Mouse (Mus musculus): ENCODE results near the gene Gpr146. TPM values are rescaled to one million over a fixed set of nuclear protein-coding genes. Genes with fewer than 3 reads are reported as not detected.
A peak's percentile ranks its signal among the peaks of the same experiment; 100 is the strongest.

Gene Gpr146
- polyA plus RNA-seq, 1 experiment, result 11.7 TPM

DNA sequence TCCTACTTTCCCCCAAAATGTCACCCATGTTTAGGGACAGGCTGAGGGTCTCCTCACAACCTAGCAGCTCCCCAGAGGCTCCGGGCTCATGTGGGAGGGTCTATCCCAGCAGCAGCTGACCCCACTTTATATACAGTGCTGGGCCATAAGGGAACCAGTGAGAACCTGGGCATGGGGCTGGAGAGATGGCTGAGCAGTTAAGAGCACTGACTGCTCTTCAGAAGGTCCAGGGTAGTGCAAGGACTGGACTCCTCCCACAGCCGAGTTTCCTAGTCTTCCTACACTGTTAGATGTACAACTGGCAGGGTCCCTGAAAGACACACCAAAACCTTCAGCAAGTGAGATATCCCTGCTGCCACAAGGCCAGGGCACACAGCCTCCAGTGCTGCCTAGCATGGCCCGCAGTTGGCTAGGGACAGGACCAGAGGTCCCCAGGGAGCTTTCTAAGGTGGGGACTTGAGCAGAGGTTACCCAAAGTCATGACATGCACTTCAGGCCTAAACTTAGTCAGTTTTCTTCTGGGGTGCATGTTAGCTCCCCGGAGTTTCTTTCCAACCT lies 19.9 kb downstream of the Gpr146 start:
- TF ChIP-seq POLR2AphosphoS2 (IDR thresholded peaks at IDR 0.05; ENCODE audit: insufficient read length, low read depth) (peak; percentile 47), TCF3 (IDR thresholded peaks at IDR 0.05; ENCODE audit: insufficient read length, low read depth) (no peak)
- no peaks in the 10 kb centered on the region for H3K36me3 ChIP-seq (ENCODE audit: control insufficient read depth, insufficient read depth)
- no peaks in the 10 kb centered on the region for H3K27me3 ChIP-seq (ENCODE audit: control insufficient read depth, insufficient read depth, insufficient read length)
- H3K4me2 ChIP-seq (ENCODE audit: low read depth), result peak overlapping the region; percentile 15
- H3K79me2 ChIP-seq (ENCODE audit: control insufficient read depth, insufficient read depth), result no peaks in the 10 kb centered on the region
- H3K4me3 ChIP-seq, result no peak overlapping the region
- H3ac ChIP-seq (ENCODE audit: control insufficient read depth, insufficient read length), result no peak overlapping the region

DNA sequence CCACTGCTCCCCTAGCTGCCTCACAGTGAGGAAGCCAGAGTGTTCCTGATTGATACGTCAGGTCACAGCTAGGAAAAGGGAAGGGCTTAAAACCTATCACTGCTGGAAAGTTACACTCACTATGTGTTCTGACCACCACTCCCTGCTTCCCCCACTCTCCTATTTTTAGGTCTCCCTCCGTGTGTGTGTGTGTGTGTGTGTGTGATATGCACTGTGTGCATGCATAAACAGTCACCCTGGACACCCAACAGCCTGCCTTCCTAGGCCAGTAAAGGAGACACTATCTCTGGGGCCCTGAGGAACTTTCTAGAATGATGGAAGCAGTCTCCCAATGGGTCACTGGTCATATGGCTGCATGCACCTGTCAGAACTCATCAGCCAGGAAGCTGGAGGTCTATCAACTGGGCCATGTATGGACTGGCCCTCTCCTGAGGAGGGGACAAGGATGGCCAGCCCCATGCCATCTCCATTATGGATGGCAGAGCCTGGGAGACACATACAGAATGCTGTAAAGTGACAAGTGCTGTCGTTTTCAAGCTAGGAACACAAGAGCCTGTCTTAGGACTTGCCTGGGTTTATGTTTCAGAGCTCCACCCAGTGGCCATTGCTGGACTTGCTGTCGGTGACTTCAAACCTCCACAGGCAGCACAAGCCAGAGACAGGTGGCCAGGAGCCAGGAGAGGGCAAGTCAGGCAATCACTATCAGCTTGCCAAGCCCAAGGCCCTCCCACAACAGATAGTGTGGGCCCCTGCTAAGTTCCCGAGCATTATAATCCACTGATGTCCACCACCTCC lies 20.7 kb downstream of the Gpr146 start:
- H3ac ChIP-seq (ENCODE audit: control insufficient read depth, insufficient read length), result no peak overlapping the region
- no peaks in the 10 kb centered on the region for H3K36me3 ChIP-seq (ENCODE audit: control insufficient read depth, insufficient read depth)
- no peak overlapping the region for H3K4me3 ChIP-seq
- TF ChIP-seq MYOD1 (IDR thresholded peaks at IDR 0.05; ENCODE audit: control insufficient read depth in 1 of 3, insufficient read length in 2 of 3, low read depth in 2 of 3) (peak in 2 of 3 experiments; percentile 26 to 43), MYOG (IDR thresholded peaks at IDR 0.05; ENCODE audit: control insufficient read depth in 1 of 3, insufficient read depth in 1 of 3, insufficient read length in 2 of 3, low read depth in 2 of 3) (peak in 1 of 3 experiments; percentile 65), MAX (IDR thresholded peaks at IDR 0.05; ENCODE audit: low read depth) (no peak)
- H3K79me2 ChIP-seq (ENCODE audit: control insufficient read depth, insufficient read depth), result no peaks in the 10 kb centered on the region
- peak overlapping the region; percentile 34 for H3K4me2 ChIP-seq (ENCODE audit: low read depth)
- H3K27me3 ChIP-seq (ENCODE audit: control insufficient read depth, insufficient read depth, insufficient read length), result no peaks in the 10 kb centered on the region

DNA sequence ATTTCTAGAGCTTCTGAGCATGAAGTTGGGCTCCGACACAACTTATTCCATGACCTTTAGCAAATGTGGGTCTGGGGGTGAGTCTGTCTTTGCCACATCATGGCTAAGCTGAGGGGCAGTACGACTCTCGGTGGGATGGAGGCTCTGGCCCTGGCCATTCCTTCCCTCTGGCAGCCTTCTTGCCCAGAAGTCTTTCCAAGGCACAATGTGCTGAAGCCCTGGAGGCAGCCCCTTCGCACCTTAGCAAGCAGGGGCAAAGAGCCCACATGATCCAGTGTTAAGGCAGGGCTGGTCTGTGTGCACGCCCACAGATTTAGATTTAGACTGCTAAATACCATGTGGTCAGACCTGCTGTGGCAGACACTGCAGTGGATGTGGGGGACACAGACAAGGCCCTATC lies 21.3 kb downstream of the Gpr146 start:
- no peak overlapping the region for H3K4me3 ChIP-seq
- H3K4me2 ChIP-seq (ENCODE audit: low read depth), result peak overlapping the region; percentile 34
- H3ac ChIP-seq (ENCODE audit: control insufficient read depth, insufficient read length), result no peak overlapping the region
- no peaks in the 10 kb centered on the region for H3K27me3 ChIP-seq (ENCODE audit: control insufficient read depth, insufficient read depth, insufficient read length)
- H3K36me3 ChIP-seq (ENCODE audit: control insufficient read depth, insufficient read depth), result no peaks in the 10 kb centered on the region
- TF ChIP-seq CEBPB (IDR thresholded peaks at IDR 0.05; ENCODE audit: insufficient read depth, poor library complexity, severe bottlenecking), result no peak
- TF ChIP-seq MAX (IDR thresholded peaks at IDR 0.05; ENCODE audit: low read depth), result no peak
- TF ChIP-seq MYOD1 (IDR thresholded peaks at IDR 0.05; ENCODE audit: control insufficient read depth in 1 of 3, insufficient read length in 2 of 3, low read depth in 2 of 3), result no peak
- TF ChIP-seq TCF3 (IDR thresholded peaks at IDR 0.05; ENCODE audit: insufficient read length, low read depth), result no peak
- H3K79me2 ChIP-seq (ENCODE audit: control insufficient read depth, insufficient read depth), result no peaks in the 10 kb centered on the region

DNA sequence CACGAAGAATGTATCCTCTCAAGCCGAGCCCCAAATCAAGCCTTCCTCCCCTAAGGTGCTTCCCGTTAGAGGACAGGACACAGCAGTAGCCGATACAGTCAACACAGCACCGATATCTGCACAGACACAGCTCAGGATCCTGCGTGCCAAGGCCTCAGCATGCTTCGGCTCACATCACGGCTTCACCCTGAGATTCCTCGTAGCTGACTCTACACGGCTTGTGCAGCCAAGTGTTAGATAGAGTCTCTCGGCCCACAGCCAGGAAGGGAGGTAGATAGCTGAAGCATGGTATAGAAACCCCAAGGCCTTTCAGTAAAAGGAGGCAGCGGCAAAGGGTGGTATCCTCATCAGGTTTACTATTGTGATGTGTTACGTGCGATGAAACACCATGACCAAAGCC lies 22.5 kb downstream of the Gpr146 start:
- Histone ChIP-seq H3K27me3 (ENCODE audit: control insufficient read depth, insufficient read depth, insufficient read length) (no peaks in the 10 kb centered on the region), H3ac (ENCODE audit: control insufficient read depth, insufficient read length) (no peak overlapping the region), H3K4me3 (no peak overlapping the region), H3K36me3 (ENCODE audit: control insufficient read depth, insufficient read depth) (no peaks in the 10 kb centered on the region), H3K4me2 (ENCODE audit: low read depth) (no peak overlapping the region), H3K79me2 (ENCODE audit: control insufficient read depth, insufficient read depth) (no peaks in the 10 kb centered on the region)
- no peak for TF ChIP-seq E2F4 (IDR thresholded peaks at IDR 0.05; ENCODE audit: insufficient read depth)

DNA sequence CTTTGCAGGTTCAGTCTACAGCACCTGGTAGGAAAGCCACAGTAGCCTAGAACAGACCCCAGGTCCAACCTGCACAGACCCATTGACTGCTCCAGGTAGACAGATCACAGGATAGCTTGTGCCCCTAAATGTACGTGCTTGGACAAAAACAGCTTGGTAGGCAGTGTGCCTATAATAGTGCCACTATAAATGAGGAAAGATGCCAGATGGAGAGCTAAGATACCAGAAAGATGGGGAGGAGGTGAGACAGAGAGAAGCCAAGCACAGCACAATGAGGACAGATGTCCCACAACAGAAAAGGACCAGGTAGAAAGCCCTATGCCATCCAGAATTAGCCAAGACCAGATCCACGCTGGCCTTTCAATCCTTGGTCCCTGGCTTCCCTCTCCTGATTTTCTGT lies 24.6 kb downstream of the Gpr146 start:
- no peak for TF ChIP-seq TCF12 (IDR thresholded peaks at IDR 0.05; ENCODE audit: insufficient read depth, poor library complexity, severe bottlenecking)
- no peak for TF ChIP-seq E2F4 (IDR thresholded peaks at IDR 0.05; ENCODE audit: insufficient read depth)
- TF ChIP-seq MYOD1 (IDR thresholded peaks at IDR 0.05; ENCODE audit: control insufficient read depth in 1 of 3, insufficient read length in 2 of 3, low read depth in 2 of 3), result no peak
- TF ChIP-seq POLR2AphosphoS2 (IDR thresholded peaks at IDR 0.05; ENCODE audit: insufficient read length, low read depth), result no peak
- TF ChIP-seq MYOG (IDR thresholded peaks at IDR 0.05; ENCODE audit: control insufficient read depth in 1 of 3, insufficient read depth in 1 of 3, insufficient read length in 2 of 3, low read depth in 2 of 3), result no peak
- no peak for TF ChIP-seq SRF (IDR thresholded peaks at IDR 0.05; ENCODE audit: control insufficient read depth, insufficient read length, low read depth)
- no peak for TF ChIP-seq REST (IDR thresholded peaks at IDR 0.05; ENCODE audit: insufficient read depth, insufficient read length)
- no peak for TF ChIP-seq CEBPB (IDR thresholded peaks at IDR 0.05; ENCODE audit: insufficient read depth, poor library complexity, severe bottlenecking)
- TF ChIP-seq USF1 (IDR thresholded peaks at IDR 0.05; ENCODE audit: low read depth), result no peak
- no peak for TF ChIP-seq MAX (IDR thresholded peaks at IDR 0.05; ENCODE audit: low read depth)
- TF ChIP-seq TCF3 (IDR thresholded peaks at IDR 0.05; ENCODE audit: insufficient read length, low read depth), result no peak
- no peak for TF ChIP-seq POLR2A (IDR thresholded peaks at IDR 0.05; ENCODE audit: insufficient read length, low read depth)
- Histone ChIP-seq H3K4me3 (no peak overlapping the region), H3K4me2 (ENCODE audit: low read depth) (no peak overlapping the region), H3K36me3 (ENCODE audit: control insufficient read depth, insufficient read depth) (no peaks in the 10 kb centered on the region), H3K27me3 (ENCODE audit: control insufficient read depth, insufficient read depth, insufficient read length) (no peaks in the 10 kb centered on the region), H3K79me2 (ENCODE audit: control insufficient read depth, insufficient read depth) (no peaks in the 10 kb centered on the region), H3ac (ENCODE audit: control insufficient read depth, insufficient read length) (no peak overlapping the region)
